Mouse (Mus musculus) kidney, postnatal 25 days (tissue): Measurements from ENCODE around the gene Gm12185.
"Not testable (repeated sequence)": the region's sequence is repeated elsewhere in the genome, so short reads cannot be mapped to it uniquely, and the experiment has no call there.

Source experiments
- DNase-seq, 2 experiments: peaks; one replicate each; pipeline ENCODE4 v3.0.0; 2021; ENCODE audit warnings: mixed read lengths in 2 of 2

Gm12185 gene

DNA sequence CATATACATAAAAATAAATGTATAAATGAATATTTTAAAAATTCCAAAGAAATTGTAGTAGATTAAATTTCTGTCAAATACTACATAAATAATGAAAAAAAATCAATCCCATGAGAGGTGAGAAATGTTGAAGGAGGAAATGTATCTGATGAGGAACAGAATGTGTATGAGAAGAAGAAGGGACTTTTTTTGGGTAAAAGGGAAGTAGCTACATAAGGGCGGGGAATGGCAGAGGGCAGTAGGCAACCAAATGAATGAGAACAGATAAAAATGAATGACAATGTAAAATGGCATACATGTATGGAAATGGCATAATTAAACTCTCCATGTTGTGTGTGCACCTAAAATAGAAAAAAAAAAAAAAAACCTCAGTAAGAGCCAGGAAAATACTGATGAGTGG lies 78.4 kb downstream of the Gm12185 start:
- no peak for DNase-seq

DNA sequence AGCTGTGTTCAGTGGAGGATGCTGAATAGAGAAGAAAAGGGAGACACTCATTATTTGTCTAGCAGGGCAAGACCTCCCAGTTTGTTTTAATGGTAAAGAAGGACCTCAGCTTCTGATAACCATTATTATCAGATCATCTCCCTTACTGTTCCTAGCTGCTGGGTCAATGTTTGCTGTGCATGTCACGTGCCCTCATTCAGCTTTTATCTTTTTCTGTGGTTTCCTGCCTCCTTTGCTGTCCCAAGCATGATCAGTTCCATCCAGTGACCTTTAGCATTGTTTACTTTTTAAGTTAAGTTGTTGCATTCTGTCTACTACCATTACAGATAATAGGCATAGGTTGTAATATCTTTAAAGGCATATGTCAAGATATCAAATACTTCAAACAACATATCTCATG lies 83.6 kb downstream of the Gm12185 start:
- DNase-seq: no peak

DNA sequence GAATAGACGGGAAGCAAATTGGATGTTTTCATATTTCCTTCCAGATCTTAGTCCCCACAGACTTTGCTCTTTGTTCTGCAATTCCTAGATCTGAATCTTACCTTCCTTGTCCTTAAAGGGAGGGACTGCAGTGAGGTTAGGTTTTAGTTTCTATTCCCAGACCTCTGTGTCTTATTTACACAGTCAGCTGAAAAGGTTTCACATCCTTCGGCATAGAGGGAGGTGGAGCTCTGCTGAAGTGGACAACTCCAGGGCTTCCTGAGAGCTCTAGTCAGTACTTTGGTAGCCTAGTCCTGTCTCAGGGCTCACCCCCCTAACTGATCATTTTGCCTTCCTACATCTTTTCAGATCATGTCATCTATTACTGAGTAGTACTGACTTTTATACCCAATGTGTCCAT lies 90.0 kb downstream of the Gm12185 start, which contains the start of gene Gm5431:
Gene Gm5431, minus strand, starts transcription at position 194 of the 400 bp plus-strand sequence.
- no peak for DNase-seq

DNA sequence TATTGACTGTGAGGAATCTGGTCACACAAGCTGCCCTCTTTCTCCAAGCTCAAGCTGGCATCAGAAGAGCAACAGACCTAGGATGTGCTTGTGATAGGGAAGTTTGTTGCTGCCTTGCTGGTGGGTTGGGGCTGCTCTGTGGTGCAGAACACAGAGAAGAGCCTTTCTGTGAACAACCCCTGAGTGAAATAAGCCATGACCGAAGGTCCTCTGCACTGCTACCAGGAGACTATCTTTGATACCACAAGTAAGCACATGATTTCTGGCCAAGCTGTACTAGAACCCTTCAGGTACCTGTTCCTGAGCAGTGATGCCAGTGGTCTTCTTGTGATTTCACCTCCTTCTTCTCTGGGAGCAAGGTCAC lies 90.5 kb downstream of the Gm12185 start:
- DNase-seq: not testable (repeated sequence)

DNA sequence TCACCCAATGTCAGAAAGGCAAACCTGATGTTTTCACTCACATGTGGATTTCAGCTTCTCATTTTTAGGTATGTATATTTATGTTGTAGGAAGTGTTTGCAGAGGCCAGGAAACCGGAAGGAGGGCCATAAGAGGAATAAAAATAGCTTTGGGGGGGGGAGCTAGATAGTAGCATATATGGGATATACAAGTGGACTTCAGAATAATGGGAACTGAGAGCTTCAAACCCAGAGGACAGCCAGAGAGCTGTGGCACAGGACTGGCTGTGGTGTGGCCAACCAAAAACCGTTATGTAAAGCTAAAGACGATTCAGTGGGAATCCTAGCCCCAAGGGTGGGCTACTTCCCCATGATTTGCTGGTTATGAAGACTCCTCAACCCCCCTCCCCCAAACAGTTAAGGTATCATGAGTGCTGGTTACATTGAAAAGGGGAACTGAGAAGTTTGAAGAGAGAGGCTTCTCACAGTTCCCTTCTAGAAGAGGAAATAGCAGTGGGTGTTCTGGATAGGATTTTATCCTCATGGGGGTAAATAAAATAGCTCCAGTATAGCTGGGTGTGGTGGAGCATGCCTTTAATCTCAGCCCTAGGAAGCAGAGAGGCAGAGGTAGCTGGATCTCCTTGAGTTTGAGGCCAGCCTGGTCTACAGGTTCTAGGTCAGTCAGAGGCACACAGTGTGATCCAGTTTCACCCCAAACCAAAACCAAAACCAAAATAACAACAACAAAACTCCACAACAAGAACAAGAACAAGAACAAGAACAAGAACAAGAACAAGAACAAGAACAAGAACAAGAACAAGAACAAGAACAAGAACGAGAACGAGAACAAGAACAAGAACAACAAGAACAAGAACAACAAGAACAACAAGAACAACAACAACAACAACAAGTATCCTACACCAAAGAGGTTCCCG lies 91.1 kb downstream of the Gm12185 start:
- DNase-seq: not testable (repeated sequence)

DNA sequence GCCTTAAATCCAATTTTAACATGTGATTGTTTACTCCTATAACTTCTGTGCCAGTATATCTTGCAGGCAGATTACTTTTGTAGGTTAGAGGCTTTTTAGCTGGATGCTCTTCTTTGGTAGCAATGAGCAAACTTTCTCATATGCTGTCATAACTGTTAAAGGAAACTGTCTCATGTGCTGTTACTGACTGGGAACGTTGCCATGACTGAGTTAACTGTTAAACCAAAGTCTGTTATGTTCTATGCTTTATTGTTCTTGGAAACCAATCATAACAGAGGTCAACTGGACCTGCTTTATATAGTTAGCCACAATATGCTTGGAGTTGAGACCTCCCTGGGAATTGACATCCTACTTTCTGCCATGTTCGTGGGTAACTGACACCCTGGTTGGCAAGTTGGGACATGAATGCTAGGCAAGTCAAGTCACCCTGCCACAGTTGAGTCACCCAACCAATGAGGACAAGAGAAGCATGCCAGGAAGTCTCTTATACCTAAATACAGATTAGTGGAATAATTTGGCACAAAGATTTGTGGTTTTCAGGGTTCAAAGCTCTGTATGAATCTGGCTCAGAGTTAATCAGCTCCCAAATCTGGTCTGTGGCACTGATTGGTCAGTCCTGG lies 93.1 kb downstream of the Gm12185 start:
- DNase-seq: peak in 1 of 2 experiments; percentile 55

DNA sequence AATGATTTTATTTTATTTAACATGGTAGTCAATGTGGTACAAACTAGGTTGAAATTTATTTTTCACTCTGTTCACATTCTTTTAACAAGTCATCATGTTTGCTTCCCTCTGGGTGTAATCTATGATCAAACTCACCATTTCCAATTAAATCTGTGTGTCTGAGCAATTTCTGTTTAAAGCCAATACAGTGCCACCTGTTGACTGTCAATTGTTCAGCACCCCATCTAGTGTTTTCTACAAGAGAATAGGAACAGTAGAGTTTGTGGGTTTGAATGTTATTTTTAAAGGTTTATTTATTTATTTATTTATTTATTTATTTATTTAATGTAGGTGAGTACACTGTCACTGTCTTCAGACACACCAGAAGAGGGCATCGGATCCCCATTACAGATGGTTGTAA lies 115.3 kb downstream of the Gm12185 start:
- DNase-seq: no peak

DNA sequence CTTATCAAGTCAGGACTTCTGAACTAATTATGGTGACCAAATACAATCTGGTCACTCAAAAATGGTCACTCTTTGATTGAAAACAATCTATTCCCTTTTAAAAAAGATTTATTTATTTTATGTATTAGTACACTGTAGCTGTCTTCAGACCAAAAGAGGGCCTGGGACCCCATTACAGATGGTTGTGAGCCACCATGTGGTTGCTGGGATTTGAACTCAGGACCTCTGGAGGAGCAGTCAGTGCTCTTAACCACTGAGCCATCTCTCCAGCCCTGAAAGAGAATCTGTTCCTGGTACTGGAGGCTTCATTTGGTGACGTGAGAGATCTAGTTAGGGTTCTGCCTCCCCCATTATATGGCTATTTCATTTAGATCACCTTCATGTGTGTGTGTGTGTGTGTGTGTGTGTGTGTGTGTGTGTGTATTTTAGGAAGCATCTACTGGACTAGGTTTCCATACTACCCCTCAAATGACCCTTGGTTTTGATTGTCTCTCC lies 116.6 kb downstream of the Gm12185 start:
- not testable (repeated sequence) for DNase-seq

DNA sequence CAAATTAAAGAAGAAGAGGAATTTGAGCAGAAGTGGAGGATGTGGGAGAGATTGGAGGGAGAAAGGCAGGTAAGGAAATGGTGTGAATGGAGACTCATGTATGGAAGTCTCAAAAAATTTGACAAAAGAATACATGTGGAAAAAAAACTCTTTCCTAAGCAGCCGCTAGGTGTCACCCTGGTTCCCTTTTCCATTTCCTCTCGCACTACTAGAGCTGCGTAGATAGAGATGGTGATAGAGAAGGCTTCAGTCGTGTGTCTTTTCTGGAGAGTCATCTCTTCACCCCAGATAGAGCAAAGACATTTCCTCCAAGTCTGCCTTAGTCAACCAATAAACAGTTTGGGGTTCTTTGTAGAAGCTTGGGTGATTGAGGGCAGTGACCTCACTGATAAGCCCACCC lies 117.6 kb downstream of the Gm12185 start:
- DNase-seq: peak in 1 of 2 experiments; percentile 69

DNA sequence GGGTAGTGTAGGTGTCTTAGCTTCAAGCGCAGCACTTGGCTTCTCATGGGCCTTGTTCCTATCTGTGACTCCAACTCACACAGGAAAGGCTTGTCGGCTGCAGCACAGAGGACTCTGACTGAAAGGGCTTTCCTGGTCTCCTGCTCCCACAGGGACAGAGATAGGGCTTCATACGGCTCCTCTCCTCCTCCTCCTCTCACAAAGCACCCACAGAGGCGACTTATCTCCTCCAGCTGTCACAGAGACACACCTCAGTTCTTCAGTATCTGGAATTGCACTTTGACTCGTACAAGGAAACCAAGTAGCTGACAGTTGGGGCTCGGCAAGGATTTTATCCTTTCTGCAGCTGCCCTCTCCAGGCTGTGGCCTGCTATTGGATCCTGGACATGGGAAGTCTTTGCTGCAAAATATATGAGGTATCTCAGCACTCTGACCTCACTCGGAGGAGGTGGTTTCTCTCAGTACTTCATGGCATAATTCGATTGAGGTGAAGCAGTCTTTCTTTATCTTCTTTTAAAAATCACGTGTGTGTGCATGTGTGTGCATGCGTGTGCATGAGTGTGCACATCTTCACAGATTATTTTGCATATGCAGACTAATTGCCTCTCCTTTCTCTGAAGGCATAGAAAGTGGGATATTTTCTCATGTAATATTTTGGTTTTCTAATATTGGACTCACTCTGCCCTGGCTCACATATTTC lies 118.3 kb downstream of the Gm12185 start:
- no peak for DNase-seq

DNA sequence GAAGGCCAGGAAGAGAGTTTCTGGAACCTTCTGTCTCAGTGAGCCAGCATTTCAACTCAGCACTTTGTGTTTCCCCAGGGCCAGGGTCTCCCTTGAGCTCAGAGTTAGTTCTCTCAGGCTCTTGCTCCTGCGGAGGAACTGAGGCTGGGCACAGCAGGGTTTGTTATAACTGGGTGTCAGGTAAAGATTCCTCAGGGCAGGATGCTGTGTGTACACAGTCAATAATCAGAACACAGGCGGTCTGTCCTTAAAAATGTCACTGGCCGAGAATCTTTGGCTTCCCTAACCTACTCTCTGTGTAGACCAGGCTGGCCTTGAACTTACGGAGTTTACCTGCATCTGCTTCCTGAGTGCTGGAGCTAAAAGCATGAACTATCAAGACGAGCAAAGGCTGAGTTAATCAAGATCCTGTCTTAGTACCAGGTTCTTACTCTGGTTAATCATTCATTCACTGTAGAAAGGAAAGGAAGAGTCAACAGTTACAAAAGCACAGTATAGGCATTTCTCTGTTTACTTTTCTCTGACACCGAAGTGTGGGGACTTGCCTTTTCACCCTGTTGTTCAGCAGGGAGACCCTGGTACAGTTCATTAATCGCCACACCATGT lies 119.2 kb downstream of the Gm12185 start:
- no peak for DNase-seq

DNA sequence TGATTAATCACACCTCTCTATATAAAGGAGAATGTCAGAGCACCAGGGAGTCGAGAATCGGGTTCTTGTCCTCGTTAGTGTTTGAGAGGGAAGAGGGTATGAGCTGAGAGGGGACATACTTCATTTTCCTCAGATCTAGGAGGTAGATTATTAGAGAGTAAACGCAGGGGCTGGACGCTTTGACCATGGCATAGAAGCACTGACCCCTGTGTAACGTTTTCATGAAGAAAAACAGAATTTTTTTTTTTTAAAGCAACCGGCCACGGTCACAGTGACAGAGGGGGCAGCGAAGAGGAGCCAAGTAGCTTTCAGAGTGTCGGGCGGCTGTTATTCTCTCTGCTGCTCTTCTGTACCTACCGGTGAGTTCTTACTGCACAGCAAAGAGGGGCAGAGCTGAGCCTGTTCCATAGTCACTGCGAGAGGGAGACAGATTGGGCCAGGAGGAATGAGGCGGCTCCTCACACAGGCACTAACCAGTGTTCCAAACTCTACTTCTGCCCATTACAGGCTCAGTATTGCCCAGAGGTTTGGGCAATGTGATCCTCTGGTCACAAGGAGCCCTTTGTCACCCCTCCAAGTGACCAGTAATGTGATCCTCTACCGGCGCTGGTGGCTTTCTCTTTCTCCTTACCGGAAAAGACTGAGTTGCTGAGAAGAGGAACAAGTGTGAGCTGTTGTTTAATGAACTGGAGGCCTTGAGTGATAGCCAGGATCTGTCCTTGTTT lies 120.0 kb downstream of the Gm12185 start:
- DNase-seq: peak; percentile 45 to 61

DNA sequence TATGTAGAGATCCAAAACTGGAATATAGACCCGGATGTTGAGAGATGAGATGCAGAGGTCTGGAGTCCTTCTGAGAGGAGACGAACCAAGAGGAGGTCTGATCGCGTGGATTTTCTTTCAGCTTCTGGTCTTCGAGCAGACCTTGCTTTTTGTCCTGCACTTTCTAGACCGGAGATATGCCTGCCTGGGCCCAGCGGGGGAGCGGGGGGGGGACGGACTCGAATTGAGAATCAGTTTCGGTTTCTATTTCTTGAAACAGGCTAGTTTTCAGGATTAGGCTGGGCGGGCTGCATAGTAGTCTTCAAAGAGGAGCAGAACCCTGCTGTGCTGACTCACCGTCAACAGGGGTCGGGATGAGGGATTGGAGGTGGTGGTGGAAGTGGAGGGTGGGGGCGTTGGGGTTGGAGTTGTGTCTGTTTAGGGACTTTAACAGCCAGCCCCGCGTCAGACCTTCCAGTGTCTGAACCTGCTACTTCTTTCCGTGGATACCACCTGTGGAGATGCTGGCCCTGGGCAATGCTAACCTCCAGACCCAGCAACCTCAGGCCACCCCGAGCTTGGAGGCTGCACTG lies 120.7 kb downstream of the Gm12185 start, which contains the start of gene Irgm1:
Gene Irgm1, minus strand, starts transcription at position 483 of the 572 bp plus-strand sequence.
- DNase-seq: peak; percentile 88 to 90

DNA sequence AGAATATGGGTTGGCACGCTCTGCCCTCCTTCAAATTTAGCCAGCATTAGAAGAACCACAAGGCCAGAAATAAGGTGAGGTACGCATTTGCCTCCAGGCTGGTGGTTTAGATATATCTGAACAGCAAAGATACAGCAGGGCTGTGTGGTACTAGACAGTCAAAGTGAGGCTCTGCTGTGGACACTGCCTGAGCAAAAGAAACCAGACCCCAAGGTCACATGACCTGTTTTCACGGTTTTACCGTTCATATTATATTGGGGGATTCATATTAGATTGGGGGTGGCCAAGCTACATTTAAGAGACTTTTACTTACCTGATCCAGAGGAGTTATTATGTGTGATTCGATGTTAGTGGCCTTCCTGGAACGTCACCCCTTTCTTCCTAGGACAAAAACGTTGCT lies 121.2 kb downstream of the Gm12185 start:
- DNase-seq: no peak

DNA sequence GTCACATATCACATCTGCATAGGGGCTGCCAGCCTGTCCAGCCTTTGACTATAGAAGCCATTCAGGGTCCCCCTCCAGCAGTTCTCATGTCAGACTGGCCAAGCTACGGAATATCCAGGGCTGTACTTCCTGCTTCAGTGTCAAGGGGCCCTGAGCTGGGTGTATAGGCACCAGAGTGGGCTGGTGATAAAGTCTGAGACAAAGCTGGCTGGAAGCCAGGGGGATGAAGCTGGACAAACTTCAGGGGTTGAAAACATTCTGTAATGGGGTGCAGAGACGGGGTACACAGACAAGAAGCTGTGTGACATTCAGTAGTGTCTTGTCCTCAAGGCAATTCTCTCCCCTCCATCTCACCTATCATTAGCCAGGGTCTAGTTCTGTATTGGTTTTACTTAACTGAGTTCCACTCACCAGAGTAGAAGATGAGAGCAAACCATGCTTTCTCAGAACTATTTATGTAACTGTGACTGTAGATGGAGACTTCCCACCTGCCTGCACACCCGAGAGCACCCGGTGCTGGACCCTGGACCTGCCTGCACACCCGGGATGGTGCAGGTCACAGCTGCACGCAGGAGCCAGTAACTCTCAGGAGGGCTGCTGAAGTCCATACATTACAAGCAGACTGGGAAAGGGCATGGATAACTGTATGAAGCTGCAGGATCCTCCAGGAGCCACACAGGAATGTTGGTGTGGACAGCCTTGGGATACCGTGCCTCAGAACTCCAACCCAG lies 122.5 kb downstream of the Gm12185 start:
- DNase-seq: peak; percentile 33 to 82

DNA sequence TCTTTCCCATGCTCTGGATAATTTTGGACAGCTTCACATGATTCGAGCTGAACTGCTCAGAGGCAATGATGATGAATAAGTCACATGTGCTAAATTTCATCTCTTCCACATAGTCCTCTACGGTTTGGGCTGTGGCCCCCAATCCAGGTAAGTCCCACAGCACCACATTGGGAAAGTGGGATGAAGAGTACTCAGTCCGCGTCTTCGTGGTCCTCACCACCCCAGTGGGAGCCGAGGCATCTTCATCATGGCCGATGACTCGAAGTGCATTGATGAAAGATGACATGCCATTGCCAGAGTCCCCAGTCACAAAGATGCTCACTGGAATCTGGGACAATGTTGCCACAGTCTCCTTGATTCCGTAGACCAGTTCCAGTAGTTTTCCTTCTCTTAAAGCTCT lies 125.5 kb downstream of the Gm12185 start:
- DNase-seq: no peak

DNA sequence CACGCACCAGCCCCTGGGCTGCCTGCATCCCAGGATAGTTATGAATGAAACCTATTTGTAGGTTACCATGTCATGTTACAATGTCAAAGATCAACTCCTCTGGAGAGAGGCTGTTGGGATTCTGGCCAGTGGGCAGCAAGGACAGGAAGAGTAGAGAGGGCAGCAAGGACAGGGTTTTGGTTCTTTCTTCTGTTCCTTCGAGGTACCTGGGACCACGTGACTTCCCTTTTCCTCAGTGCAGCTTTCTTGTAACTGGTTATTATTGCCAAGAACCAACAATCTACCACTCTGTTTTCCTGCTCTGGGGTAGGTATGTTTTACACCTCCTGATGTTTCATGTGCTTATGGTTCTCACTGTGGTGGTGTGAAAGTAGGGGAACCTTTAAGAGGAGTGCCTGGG lies 128.2 kb downstream of the Gm12185 start:
- DNase-seq: no peak

DNA sequence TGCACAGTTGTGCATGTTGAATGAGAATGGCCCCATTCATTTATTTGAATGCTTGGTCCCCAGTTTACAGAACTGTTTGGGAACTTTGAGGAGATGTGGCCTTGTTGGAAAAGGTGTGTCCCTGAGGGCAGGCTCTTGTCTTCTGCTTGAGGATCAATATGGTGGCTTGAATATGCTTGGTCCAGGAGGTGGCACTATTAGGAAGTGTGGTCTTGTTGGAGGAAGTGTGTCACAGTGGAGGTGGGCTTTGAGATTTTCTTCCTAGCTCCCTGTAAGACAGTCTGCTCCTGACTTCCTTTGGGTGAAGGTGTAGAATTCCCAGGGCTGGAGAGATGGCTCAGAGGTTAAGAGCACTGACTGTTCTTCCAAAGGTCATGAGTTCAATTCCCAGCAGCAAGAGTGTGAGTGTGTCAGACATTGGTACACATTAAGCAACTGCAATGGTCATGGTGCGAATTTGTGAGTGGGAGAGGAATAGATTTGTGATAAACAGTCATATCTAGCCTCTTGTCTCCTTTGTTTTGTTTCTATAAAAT lies 129.2 kb downstream of the Gm12185 start:
- no peak for DNase-seq

DNA sequence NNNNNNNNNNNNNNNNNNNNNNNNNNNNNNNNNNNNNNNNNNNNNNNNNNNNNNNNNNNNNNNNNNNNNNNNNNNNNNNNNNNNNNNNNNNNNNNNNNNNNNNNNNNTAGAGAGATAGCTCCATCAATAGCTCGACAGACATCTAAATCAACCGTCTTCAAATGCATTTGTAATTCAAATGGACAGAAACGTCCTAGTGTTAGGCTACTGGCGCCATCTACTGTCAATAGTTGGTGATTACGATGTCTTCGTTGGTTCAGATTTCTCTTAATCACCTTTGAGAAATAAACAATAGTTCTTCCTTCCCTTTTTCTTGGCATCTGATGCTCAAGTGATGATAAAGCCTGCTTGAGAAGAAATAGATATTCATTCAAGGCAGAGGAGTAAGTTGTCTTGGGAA lies 133.0 kb downstream of the Gm12185 start:
- DNase-seq: peak in 1 of 2 experiments; percentile 85
